7 mouse cellular contexts compared by ENCODE assay signal in the genomic region with DNA sequence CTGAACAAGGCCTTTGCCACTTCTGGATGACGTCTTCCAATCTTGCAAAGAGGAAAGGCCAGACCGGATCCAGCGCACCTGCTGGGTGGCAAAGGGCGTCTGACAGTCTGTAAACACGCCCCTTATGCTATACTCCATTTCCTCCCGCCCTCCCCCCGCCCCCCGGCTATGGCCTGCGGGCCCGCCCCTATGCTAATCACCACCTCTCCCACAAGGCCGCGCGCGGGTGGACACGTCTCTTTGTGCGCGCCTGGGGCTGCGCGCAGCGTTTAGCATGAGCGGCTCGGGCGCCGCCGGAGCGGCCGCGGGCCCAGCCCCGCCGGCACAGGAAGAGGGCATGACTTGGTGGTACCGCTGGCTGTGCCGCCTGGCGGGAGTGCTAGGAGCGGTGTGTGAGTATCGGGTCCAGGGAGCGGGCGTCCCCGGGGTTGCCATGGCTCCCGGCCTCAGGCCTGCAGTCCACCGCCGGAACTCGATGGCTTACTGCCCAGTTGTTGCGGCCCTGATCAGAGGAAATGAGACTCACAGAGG. TPM values are rescaled to one million over a fixed set of nuclear protein-coding genes. Genes with fewer than 3 reads are reported as not detected.
DNase-seq lines count a peak whose midpoint lies in the region; ATAC-seq lines count a peak whose summit lies in the region.

TSS of gene Cacfd1 (plus strand) at position 213 of the 531 bp plus-strand sequence.

- peak; percentile 81 for ATAC-seq in granulocyte monocyte progenitor cell, adult 5-6 weeks (replicated peaks; ENCODE audit: poor library complexity, severe bottlenecking)
- peak; percentile 93 for ATAC-seq in limb, embryonic 11.5 days (ENCODE audit: insufficient number of reproducible peaks, low FRiP score, low TSS enrichment, low read depth)
- peak; percentile 94 for ATAC-seq in midbrain, embryonic 14.5 days (ENCODE audit: low FRiP score, low TSS enrichment)

- H3K27ac ChIP-seq in embryonic facial prominence, embryonic 10.5 days (replicated peaks): peak within 1 kb of the TSS; percentile 95
- H3K27ac ChIP-seq in limb, embryonic 11.5 days (replicated peaks; ENCODE audit: low read depth, low read length): peak within 1 kb of the TSS; percentile 70
- H3K27ac ChIP-seq in midbrain, embryonic 14.5 days (replicated peaks; ENCODE audit: low read depth, low read length): peak within 1 kb of the TSS; percentile 89

- H3K9ac ChIP-seq in limb, embryonic 11.5 days (ENCODE audit: low read length): peak within 1 kb of the TSS; percentile 95
- H3K9ac ChIP-seq in midbrain, embryonic 14.5 days (replicated peaks; ENCODE audit: low read length): peak within 1 kb of the TSS; percentile 92

- under 1% methylated on average over 43 of the region's 43 CpGs for WGBS in embryonic facial prominence, embryonic 10.5 days
- under 1% methylated on average over 43 of the region's 43 CpGs for WGBS in limb, embryonic 11.5 days
- under 1% methylated on average over 43 of the region's 43 CpGs for WGBS in midbrain, embryonic 14.5 days

- peaks cover 23% of the 10 kb centered on the region for H3K36me3 ChIP-seq in embryonic facial prominence, embryonic 10.5 days (replicated peaks)
- peaks cover 11% of the 10 kb centered on the region for H3K36me3 ChIP-seq in limb, embryonic 11.5 days (ENCODE audit: control insufficient read depth, insufficient read depth, low read length)
- peaks cover 16% of the 10 kb centered on the region for H3K36me3 ChIP-seq in midbrain, embryonic 14.5 days (ENCODE audit: control insufficient read depth, insufficient read depth, low read length)

- peak within 1 kb of the TSS; percentile 90 for H3K4me2 ChIP-seq in limb, embryonic 11.5 days (ENCODE audit: low read depth, severe bottlenecking)
- H3K4me2 ChIP-seq in midbrain, embryonic 14.5 days (ENCODE audit: low read length): peak within 1 kb of the TSS; percentile 92

- peaks cover 11% of the 10 kb centered on the region; the same call in 1 of the 2 replicates for H3K27me3 ChIP-seq in embryonic facial prominence, embryonic 10.5 days (replicated peaks; ENCODE audit: low read depth, poor library complexity, severe bottlenecking)
- no peaks in the 10 kb centered on the region for H3K27me3 ChIP-seq in limb, embryonic 11.5 days (ENCODE audit: control insufficient read depth, insufficient read depth, low read length)
- no peaks in the 10 kb centered on the region for H3K27me3 ChIP-seq in midbrain, embryonic 14.5 days (ENCODE audit: control insufficient read depth, insufficient read depth, low read length)

- peak; percentile 92 for DNase-seq in adrenal gland, postnatal 10 days
- DNase-seq in embryonic facial prominence, embryonic 10.5 days (ENCODE audit: low spot score): peak; percentile 95
- DNase-seq in kidney, adult 11 months: peak; percentile 89
- DNase-seq in limb, embryonic 11.5 days (ENCODE audit: low spot score): peak; percentile 92
- peak; percentile 96 for DNase-seq in midbrain, embryonic 14.5 days
- peak; percentile 84 to 85 for DNase-seq in spleen, adult 18-20 months

- H3K4me3 ChIP-seq in embryonic facial prominence, embryonic 10.5 days: peak within 1 kb of the TSS; percentile 86
- peak within 1 kb of the TSS; percentile 88 for H3K4me3 ChIP-seq in limb, embryonic 11.5 days (ENCODE audit: low read depth, low read length)
- H3K4me3 ChIP-seq in midbrain, embryonic 14.5 days (replicated peaks; ENCODE audit: low read depth, low read length): peak within 1 kb of the TSS; percentile 76

- peaks cover 26% of the 10 kb centered on the region for H3K4me1 ChIP-seq in embryonic facial prominence, embryonic 10.5 days
- H3K4me1 ChIP-seq in limb, embryonic 11.5 days (ENCODE audit: control insufficient read depth, insufficient read depth, low read length): peaks cover 9% of the 10 kb centered on the region
- peaks cover 20% of the 10 kb centered on the region for H3K4me1 ChIP-seq in midbrain, embryonic 14.5 days (ENCODE audit: control insufficient read depth, insufficient read depth, low read length)

- H3K9me3 ChIP-seq in embryonic facial prominence, embryonic 10.5 days: no peaks in the 10 kb centered on the region
- no peaks in the 10 kb centered on the region for H3K9me3 ChIP-seq in limb, embryonic 11.5 days (ENCODE audit: control insufficient read depth, low read length)
- H3K9me3 ChIP-seq in midbrain, embryonic 14.5 days (ENCODE audit: control insufficient read depth, low read length): no peaks in the 10 kb centered on the region

RNA-seq across cellular contexts. Expression of gene Cacfd1, which starts in this region (rescaled TPM):
- total RNA-seq in adrenal gland, postnatal 10 days (2021): 10 to 100 TPM; 40.6 to 42.0 TPM
- polyA plus RNA-seq in embryonic facial prominence, embryonic 10.5 days (2016; fragmentation: Nextera tagmentation; extraction: Ambion mirVana): 91.0 and 97.4 TPM in 2 replicates
- 15.5 and 18.8 TPM in 2 replicates for total RNA-seq in granulocyte monocyte progenitor cell, adult 5-6 weeks (2014; fragmentation: Nextera tagmentation)
- 1.6 and 3.5 TPM in 2 replicates for total RNA-seq in granulocyte monocyte progenitor cell, adult 5-6 weeks (2017)
- polyA plus RNA-seq in limb, embryonic 11.5 days (2014; fragmentation: Nextera tagmentation; extraction: Ambion mirVana): 86.7 and 92.9 TPM in 2 replicates
- polyA plus RNA-seq in midbrain, embryonic 14.5 days (2014; fragmentation: Nextera tagmentation; extraction: Ambion mirVana): 72.5 and 81.4 TPM in 2 replicates

Comparison
In these comparisons a context has a peak if more than half of its experiments do, and no peak if none do; other contexts are left out.
1. Peak in every context shown above with its lines: DNase-seq, ATAC-seq, H3K4me3 ChIP-seq and H3K27ac ChIP-seq.